Mouse (Mus musculus) embryonic facial prominence, embryonic 14.5 days (tissue): Measurements from ENCODE around the gene D17Wsu92e. TPM values are rescaled to one million over a fixed set of nuclear protein-coding genes. Genes with fewer than 3 reads are reported as not detected.
A peak's percentile ranks its signal among the peaks of the same experiment; 100 is the strongest.

Source experiments
- ATAC-seq: fragments of 200-750 bp; cut with Nextera tagmentation; 2 replicates; pipeline ENCODE4 v1.8.0; 2017; ENCODE audit warnings: low read depth, moderate number of reproducible peaks, moderate TSS enrichment
- DNase-seq: peaks from one replicate; pipeline ENCODE4 v3.0.0-alpha.2; 2015; ENCODE audit warnings: low spot score
- H3K27ac ChIP-seq: fragments of 300-500 bp; sonication (generic); replicated peaks from 2 replicates; pipeline ENCODE4 v1.5.1; 2014; ENCODE audit warnings: low read depth, mild to moderate bottlenecking, low read length, moderate library complexity
- H3K27me3 ChIP-seq: fragments of 300-500 bp; sonication (generic); replicated peaks from 2 replicates; pipeline ENCODE4 v1.6.1; 2014; ENCODE audit warnings: low read length; ENCODE audit not compliant: control insufficient read depth, insufficient read depth
- H3K36me3 ChIP-seq: fragments of 300-500 bp; sonication (generic); 2 replicates; pipeline ENCODE4 v1.6.1; 2014; ENCODE audit warnings: low read length, mixed read lengths; ENCODE audit not compliant: control insufficient read depth, insufficient read depth
- H3K4me1 ChIP-seq: fragments of 300-500 bp; sonication (generic); 2 replicates; pipeline ENCODE4 v1.6.1; 2014; ENCODE audit warnings: antibody characterized with exemption, low read length; ENCODE audit not compliant: control insufficient read depth, insufficient read depth
- H3K4me2 ChIP-seq: fragments of 300-500 bp; sonication (generic); 2 replicates; pipeline ENCODE4 v1.6.1; 2014; ENCODE audit warnings: low read depth, mild to moderate bottlenecking, low read length, moderate library complexity, mixed read lengths
- H3K4me3 ChIP-seq: fragments of 300-500 bp; sonication (generic); 2 replicates; pipeline ENCODE4 v1.5.1; 2014; ENCODE audit warnings: low read depth, mild to moderate bottlenecking, low read length
- H3K9ac ChIP-seq: fragments of 300-500 bp; sonication (generic); 2 replicates; pipeline ENCODE4 v1.6.1; 2014; ENCODE audit warnings: low read depth, mild to moderate bottlenecking, low read length, moderate library complexity, mixed read lengths
- H3K9me3 ChIP-seq: fragments of 300-500 bp; sonication (generic); 2 replicates; pipeline ENCODE4 v1.6.1; 2016; ENCODE audit warnings: low read length; ENCODE audit not compliant: control insufficient read depth
- WGBS: fragments of 180-500 bp; shearing (Covaris S2); extraction: QIAGEN DNeasy Blood & Tissue Kit; methylation state at CpG from one replicate; pipeline ENCODE4 v1.1.7; 2014; 5-methylcytosine and 5-hydroxymethylcytosine counted together
- polyA plus RNA-seq: library from polyadenylated mRNA; unstranded; fragments of >200 nt; fragmentation: Nextera tagmentation; extraction: Ambion mirVana; gene quantifications from 2 replicates; pipeline ENCODE4 v1.2.1, GENCODE M21; 2014

Gene D17Wsu92e
- polyA plus RNA-seq, 1 experiment from 2014 or later: 19.0 TPM

DNA sequence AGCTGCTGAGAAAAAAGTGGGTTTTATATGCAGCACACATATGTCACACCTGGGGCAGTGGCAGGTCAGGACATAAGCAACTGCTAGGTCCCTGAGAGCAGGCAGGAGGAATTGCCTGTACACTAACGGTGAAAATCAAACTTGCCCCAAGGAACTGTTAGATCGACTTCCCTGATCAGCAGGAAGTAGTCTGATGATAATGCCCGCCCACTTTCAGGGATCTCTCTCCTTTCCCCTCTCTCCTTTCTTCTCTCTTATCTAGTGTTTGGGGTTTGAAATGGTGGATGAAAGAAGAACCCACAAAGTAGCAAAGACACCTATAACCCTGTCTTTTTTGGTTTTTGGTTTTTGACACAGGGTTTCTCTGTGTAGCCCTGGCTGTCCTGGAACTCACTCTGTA, 5.1 kb upstream of the D17Wsu92e start:
- Histone ChIP-seq H3K4me2 (peak overlapping the region; percentile 67), H3K4me1 (peaks cover 8% of the 10 kb centered on the region), H3K36me3 (no peaks in the 10 kb centered on the region), H3K27ac (peak overlapping the region; percentile 28; the same call in 1 of the 2 replicates), H3K9ac (no peak overlapping the region), H3K27me3 (no peaks in the 10 kb centered on the region), H3K4me3 (no peak overlapping the region), H3K9me3 (no peaks in the 10 kb centered on the region)
- DNase-seq (no peak), ATAC-seq (no peak)
- WGBS: 28% methylated on average over 3 of the region's 3 CpGs

- DNase-seq (no peak), ATAC-seq (no peak)
- WGBS: 55% methylated on average over 1 of the region's 1 CpGs
Measured at GRCm38 (mm10) chr17:27824941-27825340, 4.5 kb upstream of the D17Wsu92e start.

GRCm38 (mm10) chr17:27823142-27823905, 2.9 kb upstream of the D17Wsu92e start:
- no peak for DNase-seq
- WGBS: 74% methylated on average over 9 of the region's 9 CpGs
- H3K27ac ChIP-seq: no peak overlapping the region

More at GRCm38 (mm10) chr17:27824941-27825340, 4.5 kb upstream of the D17Wsu92e start:
- peaks cover 8% of the 10 kb centered on the region for H3K4me1 ChIP-seq
- no peak overlapping the region for H3K9ac ChIP-seq
- H3K4me2 ChIP-seq: no peak overlapping the region
- H3K27ac ChIP-seq: no peak overlapping the region
- no peaks in the 10 kb centered on the region for H3K27me3 ChIP-seq
- H3K9me3 ChIP-seq: no peaks in the 10 kb centered on the region
- no peaks in the 10 kb centered on the region for H3K36me3 ChIP-seq
- no peak overlapping the region for H3K4me3 ChIP-seq

GRCm38 (mm10) chr17:27821407-27822338, 1.2 kb upstream of the D17Wsu92e start:
- WGBS: 54% methylated on average over 9 of the region's 9 CpGs
- Histone ChIP-seq H3K4me1 (peaks cover 12% of the 10 kb centered on the region), H3K9ac (peak overlapping the region; percentile 78; the same call in 1 of the 2 replicates), H3K4me2 (peak overlapping the region; percentile 68), H3K4me3 (peak overlapping the region; percentile 97), H3K27ac (peak overlapping the region; percentile 83), H3K36me3 (no peaks in the 10 kb centered on the region), H3K9me3 (no peaks in the 10 kb centered on the region), H3K27me3 (no peaks in the 10 kb centered on the region)
- DNase-seq: peak; percentile 39
- no peak for ATAC-seq

More at GRCm38 (mm10) chr17:27823142-27823905, 2.9 kb upstream of the D17Wsu92e start:
- peaks cover 14% of the 10 kb centered on the region for H3K4me1 ChIP-seq
- no peak overlapping the region for H3K4me2 ChIP-seq
- no peak for ATAC-seq
- no peaks in the 10 kb centered on the region for H3K9me3 ChIP-seq
- H3K9ac ChIP-seq: no peak overlapping the region
- no peaks in the 10 kb centered on the region for H3K27me3 ChIP-seq
- no peaks in the 10 kb centered on the region for H3K36me3 ChIP-seq
- H3K4me3 ChIP-seq: no peak overlapping the region

GRCm38 (mm10) chr17:27819971-27820567, 379 bp downstream of the D17Wsu92e start:
- Histone ChIP-seq H3K4me1 (peaks cover 12% of the 10 kb centered on the region), H3K4me2 (peak overlapping the region; percentile 67), H3K9me3 (no peaks in the 10 kb centered on the region), H3K27ac (peak overlapping the region; percentile 87), H3K36me3 (no peaks in the 10 kb centered on the region), H3K9ac (peak overlapping the region; percentile 95), H3K27me3 (no peaks in the 10 kb centered on the region), H3K4me3 (peak overlapping the region; percentile 97)
- DNase-seq (peak; percentile 23), ATAC-seq (peak; percentile 84)
- WGBS: under 1% methylated on average over 23 of the region's 62 CpGs

DNA sequence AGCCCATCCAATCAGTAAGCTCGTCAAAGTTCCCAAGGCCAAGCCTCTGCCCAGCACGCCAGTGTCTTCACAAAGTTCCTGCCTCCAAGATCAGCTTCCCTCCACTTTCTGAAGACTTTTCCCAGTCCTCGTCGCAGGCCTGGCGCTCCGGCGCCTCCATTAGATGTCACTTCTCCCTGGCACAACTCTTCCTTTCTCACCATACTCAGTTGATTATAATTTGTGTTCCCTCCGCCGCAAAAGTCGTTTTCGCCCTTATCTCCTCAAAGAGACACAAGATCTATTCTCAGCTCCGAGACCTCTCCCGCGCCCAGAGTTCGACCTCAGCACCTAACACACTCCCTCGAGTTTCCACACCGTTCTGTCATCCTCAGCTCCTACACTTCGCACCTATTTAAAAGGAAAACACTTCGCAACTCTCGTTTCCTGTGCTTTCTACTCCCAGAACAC, 902 bp downstream of the D17Wsu92e start:
- under 1% methylated on average over 20 of the region's 20 CpGs for WGBS
- ATAC-seq (no peak), DNase-seq (peak; percentile 27)
- Histone ChIP-seq H3K4me2 (peak overlapping the region; percentile 67), H3K9ac (peak overlapping the region; percentile 95), H3K9me3 (no peaks in the 10 kb centered on the region), H3K4me3 (peak overlapping the region; percentile 97), H3K36me3 (no peaks in the 10 kb centered on the region), H3K4me1 (peaks cover 12% of the 10 kb centered on the region), H3K27me3 (no peaks in the 10 kb centered on the region), H3K27ac (peak overlapping the region; percentile 87)

DNA sequence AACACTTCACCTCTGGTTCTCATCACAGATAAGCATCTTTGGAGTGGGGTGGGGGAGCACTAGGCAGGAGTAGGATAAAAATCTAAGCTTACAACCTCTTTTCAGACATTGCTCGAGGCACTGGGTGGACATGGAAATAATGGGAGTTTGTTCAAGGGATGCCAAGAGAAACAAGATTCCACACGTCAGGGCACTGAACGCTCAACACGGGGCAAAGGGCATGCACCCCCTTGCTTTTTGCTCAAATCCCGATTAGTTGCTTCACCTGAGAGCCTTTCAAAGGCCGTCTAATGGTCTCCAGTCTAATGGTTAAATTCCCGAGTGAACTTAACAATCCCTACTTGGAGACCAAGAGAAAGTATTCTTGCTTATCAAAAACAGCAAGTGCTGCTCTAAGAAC, 1.4 kb downstream of the D17Wsu92e start:
- no peaks in the 10 kb centered on the region for H3K36me3 ChIP-seq
- H3K4me1 ChIP-seq: peaks cover 12% of the 10 kb centered on the region
- H3K27me3 ChIP-seq: no peaks in the 10 kb centered on the region
- no peak overlapping the region for H3K27ac ChIP-seq
- H3K4me2 ChIP-seq: peak overlapping the region; percentile 67
- ATAC-seq (no peak), DNase-seq (no peak)
- H3K9ac ChIP-seq: peak overlapping the region; percentile 95
- H3K4me3 ChIP-seq: peak overlapping the region; percentile 97
- 5% methylated on average over 7 of the region's 7 CpGs for WGBS
- H3K9me3 ChIP-seq: no peaks in the 10 kb centered on the region

GRCm38 (mm10) chr17:27814606-27815005, 5.8 kb downstream of the D17Wsu92e start:
- H3K9me3 ChIP-seq: no peaks in the 10 kb centered on the region
- peaks cover 6% of the 10 kb centered on the region; the same call in 1 of the 2 replicates for H3K4me1 ChIP-seq
- no peaks in the 10 kb centered on the region for H3K36me3 ChIP-seq
- ATAC-seq (no peak), DNase-seq (no peak)
- H3K9ac ChIP-seq: no peak overlapping the region
- no peak overlapping the region for H3K4me2 ChIP-seq
- no peak overlapping the region for H3K27ac ChIP-seq
- H3K27me3 ChIP-seq: no peaks in the 10 kb centered on the region
- no peak overlapping the region for H3K4me3 ChIP-seq
